Mouse (Mus musculus): ENCODE measurements around the gene Slc16a13. TPM values are rescaled to one million over a fixed set of nuclear protein-coding genes. Genes with fewer than 3 reads are reported as not detected.
A peak's percentile ranks its signal among the peaks of the same experiment; 100 is the strongest.

The Slc16a13 gene
- total RNA-seq (2021) = 1 to 10 TPM; 2.7 to 3.0 TPM
- long read RNA-seq, experiment 1, partial matches to known transcripts = 1 of 4 reads
- long read RNA-seq, experiment 1, other reads (novel, unspliced or antisense) = 1 of 4 reads
- long read RNA-seq, experiment 2 = 0 reads

DNA sequence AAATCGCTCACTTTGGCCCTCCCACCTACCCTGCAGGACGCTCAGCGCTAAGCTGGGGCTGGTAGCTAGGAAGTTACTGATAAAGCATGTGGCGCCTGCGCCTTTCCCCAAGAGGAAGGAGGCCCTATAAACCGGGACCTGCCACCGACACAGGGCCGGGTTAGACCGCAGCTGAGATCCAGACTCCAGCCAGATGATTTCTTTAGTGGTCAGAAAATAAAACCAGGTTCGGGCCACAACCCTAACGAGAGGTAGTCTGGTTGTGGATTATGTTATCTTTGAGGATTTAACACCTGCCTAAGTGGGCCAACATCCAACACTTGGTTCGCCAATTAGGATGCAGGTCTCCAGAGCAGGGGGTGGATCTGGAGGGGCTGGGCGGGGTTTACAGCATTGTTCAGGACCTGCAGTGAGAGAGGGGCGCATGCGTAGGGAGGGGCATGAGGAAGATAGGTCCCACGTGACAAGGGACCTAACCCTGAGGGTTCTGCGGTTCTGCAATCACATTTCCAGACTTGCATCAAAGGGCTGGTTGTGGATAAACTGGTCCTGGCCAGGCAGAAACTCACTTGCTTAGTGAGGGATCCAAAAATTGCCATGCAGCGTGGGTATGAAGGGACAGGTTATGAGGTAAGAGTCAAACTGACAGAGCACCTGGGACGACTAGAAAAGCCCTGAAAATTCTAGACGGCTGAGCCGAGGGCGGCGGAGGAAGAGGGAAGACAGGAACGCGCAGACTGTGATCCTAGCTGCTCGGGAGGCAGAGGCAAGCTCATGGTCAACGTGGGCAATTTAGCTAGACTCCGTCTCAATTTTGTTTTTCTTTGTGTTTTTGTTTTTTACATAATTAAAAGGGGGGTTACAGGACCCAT lies at the start of gene Slc16a13:
Gene Slc16a13, minus strand, starts transcription at position 334 of the 872 bp plus-strand sequence.
- DNase-seq = peak; percentile 94 to 97

DNA sequence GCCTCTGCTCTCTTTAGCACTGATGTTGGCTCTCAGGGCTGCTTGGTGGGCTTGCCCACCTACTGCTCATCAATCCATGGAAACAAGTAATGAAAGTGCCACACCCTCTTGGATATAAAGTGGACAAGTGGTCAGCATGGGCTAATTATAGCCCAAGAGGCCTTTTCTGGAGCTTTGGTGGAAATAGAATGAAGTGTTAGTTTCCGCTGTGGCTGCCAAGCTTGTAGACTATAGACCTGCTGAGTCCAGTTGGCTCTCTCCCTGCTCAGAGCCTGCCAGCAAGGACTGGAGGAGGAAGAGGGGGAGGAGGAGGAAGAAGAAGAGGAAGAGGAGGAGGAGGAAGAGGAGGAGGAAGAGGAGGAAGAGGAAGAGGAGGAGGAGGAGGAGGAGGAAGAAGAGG lies 45.5 kb upstream of the Slc16a13 start:
- no peak for DNase-seq

DNA sequence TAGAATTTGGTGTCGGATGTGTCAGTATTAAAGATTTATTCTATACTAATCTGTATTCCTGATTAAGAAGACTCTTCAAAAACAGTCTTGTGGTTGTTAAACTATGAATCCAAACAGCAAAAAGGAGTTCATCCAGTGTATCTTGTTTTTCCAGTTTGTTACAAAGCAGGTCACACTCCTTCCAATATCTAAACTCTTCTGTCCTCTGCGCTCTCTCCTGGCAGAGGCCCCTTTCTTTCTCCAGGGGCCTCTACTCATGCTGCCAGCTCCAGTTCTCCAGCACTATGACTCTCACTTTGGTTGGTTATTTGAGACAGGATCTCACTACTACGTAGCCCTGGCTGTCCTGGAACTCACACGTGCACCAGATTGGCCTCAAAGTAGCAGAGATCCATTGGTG lies 45.0 kb upstream of the Slc16a13 start:
- DNase-seq = no peak

- no peak for DNase-seq
Measured at GRCm38 (mm10) chr11:70265252-70265651, 44.4 kb upstream of the Slc16a13 start.

- DNase-seq = no peak
Measured at GRCm38 (mm10) chr11:70259035-70259434, 38.2 kb upstream of the Slc16a13 start.

- peak; percentile 71 to 77 for DNase-seq
Measured at GRCm38 (mm10) chr11:70254931-70255531, 34.2 kb upstream of the Slc16a13 start, which contains the start of gene Alox12. Gene Alox12 (minus strand): TSS chr11:70255353.

DNA sequence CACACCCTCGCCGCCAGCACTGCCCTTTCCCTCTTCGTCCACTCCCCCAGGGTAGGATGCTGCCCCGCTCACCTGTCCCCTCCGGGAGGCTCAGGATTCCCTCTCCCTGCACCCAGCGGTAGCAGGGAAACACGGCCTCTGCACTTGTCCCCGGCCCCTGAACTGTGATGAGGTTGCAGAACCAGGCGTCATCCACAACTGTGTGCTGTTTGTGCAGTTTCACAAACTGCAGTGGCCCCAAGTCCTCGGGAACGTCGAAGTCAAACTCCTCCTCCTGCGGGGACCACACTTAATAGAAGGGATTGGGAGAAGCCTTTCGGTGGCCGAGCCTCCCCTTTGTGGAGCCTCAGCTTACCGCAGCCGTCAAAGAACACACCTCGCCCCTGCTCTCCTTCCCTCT lies 33.5 kb upstream of the Slc16a13 start:
- DNase-seq = no peak

DNA sequence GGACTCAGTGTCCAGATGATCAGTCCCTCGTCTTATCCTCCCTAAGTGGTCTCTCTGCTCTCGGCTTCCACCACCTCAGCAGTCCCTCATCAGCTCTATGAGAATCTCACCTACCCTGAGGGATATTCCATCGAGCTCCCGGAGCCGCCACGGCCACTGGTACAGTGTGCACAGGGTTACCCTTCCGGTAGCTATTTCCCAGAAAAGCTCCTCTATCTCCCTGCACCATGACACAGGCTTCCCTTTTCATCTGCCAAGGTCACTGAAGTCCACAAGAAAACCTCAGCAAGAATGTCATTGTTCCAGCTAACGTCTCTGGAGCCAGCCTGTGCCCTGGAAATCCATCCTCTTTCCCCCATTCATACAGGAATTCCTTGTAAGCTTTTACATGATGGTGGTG lies 31.0 kb upstream of the Slc16a13 start:
- DNase-seq = no peak

GRCm38 (mm10) chr11:70250150-70250549 lies 29.3 kb upstream of the Slc16a13 start:
- DNase-seq = no peak

GRCm38 (mm10) chr11:70247136-70247845 lies 26.4 kb upstream of the Slc16a13 start:
- DNase-seq = peak; percentile 65 to 82

GRCm38 (mm10) chr11:70242591-70242990 lies 21.7 kb upstream of the Slc16a13 start:
- DNase-seq = no peak

DNA sequence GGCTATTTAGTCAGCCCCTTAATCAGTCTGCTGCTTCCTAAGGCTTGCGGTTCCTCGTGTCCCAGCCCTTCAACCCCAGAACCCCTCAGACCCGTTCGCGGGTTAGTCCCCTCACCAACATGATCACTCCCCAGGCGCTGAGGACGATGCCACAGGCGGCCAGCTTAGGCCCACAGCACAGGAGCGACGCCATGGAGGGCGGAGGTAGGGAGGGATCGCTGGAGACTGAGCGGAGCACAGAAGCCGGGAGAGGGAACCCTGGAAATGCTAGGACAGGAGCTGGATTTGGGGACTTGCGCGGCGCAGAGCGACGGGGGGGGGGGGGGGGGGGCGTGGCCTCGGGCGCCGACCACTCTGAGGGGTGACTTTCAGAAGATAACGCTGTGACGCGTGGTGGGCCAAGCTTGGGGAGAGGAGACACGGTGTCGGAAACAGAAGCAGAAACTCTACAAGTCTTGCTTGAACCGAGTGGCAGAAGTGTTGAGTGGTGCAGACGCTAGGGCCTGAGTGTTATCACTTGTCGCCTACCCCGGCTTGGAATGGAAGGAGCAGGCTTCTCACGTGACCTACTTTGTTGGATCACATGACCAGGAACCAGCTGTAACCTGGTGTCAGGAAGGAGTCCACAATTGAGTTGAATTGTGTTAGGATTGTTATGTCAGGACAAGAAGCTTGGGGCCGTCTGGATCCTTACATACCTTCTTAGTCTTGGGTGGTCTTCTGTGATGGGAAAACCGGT lies 18.8 kb upstream of the Slc16a13 start, which contains the start of the genes Gm21988 and Rnasek:
Gene Gm21988, minus strand, starts transcription at position 290 of the 739 bp plus-strand sequence.
Gene Rnasek, minus strand, starts transcription at position 302 of the 739 bp plus-strand sequence.
- peak; percentile 76 to 80 for DNase-seq

DNA sequence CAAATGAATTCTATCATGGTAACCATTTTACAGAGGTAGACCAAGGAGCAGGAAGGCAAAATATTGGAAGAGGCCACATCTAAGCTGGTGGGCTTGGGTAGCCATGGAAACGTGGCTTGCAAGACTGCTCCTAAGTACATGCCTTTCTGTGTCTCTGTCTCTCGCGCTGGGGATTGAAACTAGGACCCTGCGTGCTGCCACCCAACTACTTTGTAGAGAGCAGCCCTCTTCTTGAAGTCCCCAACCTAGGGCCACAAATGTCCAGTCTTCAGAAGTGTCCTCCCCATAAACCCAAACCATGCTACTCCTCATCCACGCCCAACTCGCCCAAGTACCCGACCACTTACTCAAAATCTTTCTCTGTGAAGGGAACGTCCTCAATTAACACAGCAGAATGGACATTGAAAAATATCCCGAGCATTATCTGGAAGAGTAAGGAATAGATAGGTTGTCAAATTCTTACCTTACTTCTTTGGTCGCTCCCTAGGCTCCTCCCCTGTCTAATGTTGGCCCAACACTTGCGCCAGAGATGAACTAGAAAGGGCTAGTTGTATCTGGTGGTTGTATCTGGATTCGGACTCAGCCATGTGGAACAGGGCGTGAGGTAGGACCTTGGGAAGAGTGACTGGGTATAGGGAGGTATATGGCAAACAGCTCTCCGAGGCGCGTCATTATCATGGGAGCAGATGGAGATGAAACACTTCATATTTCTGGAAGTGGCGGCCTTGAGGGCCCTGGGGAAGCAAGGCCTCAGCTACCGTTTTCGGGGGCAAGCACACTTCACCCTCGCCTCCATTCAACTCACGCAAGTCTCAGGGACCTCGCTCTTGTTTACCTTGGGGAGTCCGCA lies 18.0 kb upstream of the Slc16a13 start:
- peak in 1 of 2 experiments; percentile 22 for DNase-seq

- DNase-seq = peak; percentile 98 to 99
Measured at GRCm38 (mm10) chr11:70237457-70238167, 16.7 kb upstream of the Slc16a13 start, which contains the start of gene 0610010K14Rik. Gene 0610010K14Rik (minus strand): TSS chr11:70237914.

GRCm38 (mm10) chr11:70236717-70237116 lies 15.9 kb upstream of the Slc16a13 start:
- no peak for DNase-seq

DNA sequence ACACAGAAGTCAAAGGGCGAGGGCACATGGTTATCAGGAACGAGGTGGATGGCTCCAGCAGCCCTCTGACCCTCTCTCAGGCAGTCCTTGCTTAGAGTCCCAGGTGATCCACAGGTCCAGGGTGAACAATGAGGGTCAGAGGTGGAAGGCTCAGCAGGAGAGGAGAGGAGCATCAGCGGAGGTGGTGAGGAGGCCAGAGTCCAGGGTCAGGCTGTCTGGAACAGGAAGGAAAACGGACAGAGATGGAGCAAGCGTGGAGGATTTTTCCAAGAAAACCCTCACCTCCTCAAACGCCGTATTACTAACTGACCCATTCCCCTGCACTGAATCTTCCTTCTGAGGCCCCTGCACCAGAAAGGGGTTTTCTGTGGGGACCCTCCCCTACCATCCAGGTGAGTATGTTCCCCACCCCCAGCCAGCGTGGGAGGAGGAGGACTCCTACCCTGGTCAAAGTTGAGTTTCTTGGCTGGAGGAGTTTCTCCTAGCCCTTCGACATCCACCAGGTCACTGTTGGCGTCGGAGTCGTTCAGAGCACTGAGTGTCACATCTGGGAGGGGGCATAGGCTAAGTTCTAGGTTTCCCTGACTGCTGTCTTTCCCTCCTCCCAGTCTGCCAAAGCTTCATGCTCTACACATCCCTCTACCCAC lies 14.5 kb upstream of the Slc16a13 start:
- no peak for DNase-seq

GRCm38 (mm10) chr11:70234497-70234896 lies 13.6 kb upstream of the Slc16a13 start:
- DNase-seq = no peak

DNA sequence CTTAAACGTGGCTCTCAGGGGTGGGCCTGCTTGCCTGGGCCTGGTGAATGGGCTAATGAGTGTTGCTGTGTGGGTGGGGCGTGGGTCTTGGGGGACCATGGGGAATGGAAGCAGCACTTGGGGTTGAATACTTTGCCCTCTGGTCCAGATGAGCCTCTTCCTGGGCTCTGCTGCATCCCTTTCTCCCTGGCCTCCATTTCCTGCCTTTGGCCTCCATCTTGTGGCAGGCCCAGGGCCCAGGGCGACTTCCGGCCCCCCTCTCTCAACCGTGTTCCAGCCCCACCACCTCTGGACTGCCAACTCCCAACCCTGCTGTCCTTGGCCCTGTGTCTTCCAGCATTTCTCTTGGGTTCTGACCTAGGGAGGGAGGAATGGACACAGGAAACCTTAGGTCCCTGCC lies 13.2 kb upstream of the Slc16a13 start:
- no peak for DNase-seq

- DNase-seq = no peak
Measured at GRCm38 (mm10) chr11:70233016-70233415, 12.2 kb upstream of the Slc16a13 start.

All from adrenal gland, postnatal 36 days (tissue).